Mouse (Mus musculus): ENCODE measurements at regions not wholly inside any gene's neighbourhood (a gene's known extent, or its start where the extent isn't known, plus 50 kb on each side); places are given as distances from the start of the nearest gene placed in this dataset.

DNA sequence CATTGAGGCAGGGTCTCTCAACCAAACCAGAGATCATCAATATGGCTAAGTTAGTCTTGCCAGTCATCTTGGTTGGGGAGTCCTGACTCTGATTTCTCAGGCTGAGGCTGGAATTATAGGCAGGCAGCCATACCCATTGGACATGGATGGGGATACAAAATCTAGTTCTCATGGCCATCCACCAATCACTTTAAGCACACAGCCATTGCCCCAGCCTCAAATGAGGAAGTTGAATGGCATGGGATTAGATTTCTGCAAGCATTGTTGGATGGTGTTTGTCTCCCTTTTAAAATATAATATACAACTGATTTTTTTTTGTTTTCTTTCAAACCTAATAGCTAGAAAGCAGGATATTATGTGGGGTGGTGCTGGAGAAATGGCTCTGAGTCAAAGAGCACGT lies 223.8 kb downstream of the Hace1 start:
- TF ChIP-seq CTCF (IDR thresholded peaks at IDR 0.05; ENCODE audit: insufficient read depth, low read depth, low read length) (no peak), POLR2A (IDR thresholded peaks at IDR 0.05; ENCODE audit: insufficient read depth, low read depth, low read length) (no peak)
